Mouse (Mus musculus): ENCODE data around the gene Cald1.

- TF ChIP-seq CTCF (conservative IDR thresholded peaks at IDR 0.05; ENCODE audit: insufficient read depth, insufficient read length, low read depth, low read length) (no peak), POLR2A (IDR thresholded peaks at IDR 0.05; ENCODE audit: low read depth, low read length) (no peak)
These were observed 109.2 kb downstream of the Cald1 start for GRCm38 (mm10) chr6:34707521-34707920.

All from kidney, adult 2 months (tissue).